Mouse (Mus musculus): ENCODE measurements around the gene Map4k1. TPM values are rescaled to one million over a fixed set of nuclear protein-coding genes. Genes with fewer than 3 reads are reported as not detected.

Map4k1 gene
- polyA plus RNA-seq, 1 experiment from 2014 or later, result 8.9 TPM

GRCm38 (mm10) chr7:29052821-29053220 is 71.0 kb downstream of the Map4k1 start:
- 4% methylated on average over 19 of the region's 19 CpGs for WGBS
- 0 out of 2 replicates have a peak, but pooled peaks cover 3% of the 10 kb centered on the region for H3K9me3 ChIP-seq (ENCODE audit: control insufficient read depth, low read length)
- H3K4me2 ChIP-seq (ENCODE audit: low read depth, low read length), result peak overlapping the region; percentile 21
- H3K4me1 ChIP-seq (replicated peaks; ENCODE audit: control insufficient read depth, insufficient read depth, low read length), result no peaks in the 10 kb centered on the region
- ATAC-seq (ENCODE audit: low read depth), result 0 out of 2 replicates have a peak, but pooled peaks have one; percentile 31
- peak overlapping the region; percentile 5; the same call in 1 of the 2 replicates for H3K4me3 ChIP-seq (ENCODE audit: low read length)
- H3K27me3 ChIP-seq (ENCODE audit: control insufficient read depth, insufficient read depth, low read depth, low read length), result peaks cover 28% of the 10 kb centered on the region
- no peak overlapping the region for H3K9ac ChIP-seq (ENCODE audit: low read length)
- no peak overlapping the region for H3K27ac ChIP-seq (ENCODE audit: low read length)
- H3K36me3 ChIP-seq (ENCODE audit: control insufficient read depth, insufficient read depth, low read length), result no peaks in the 10 kb centered on the region

Small RNA genes within 50 kb of the gene (microRNA-seq; reads per million reads assigned to microRNA genes)
- not detected for gene Gm44408

Other genes with a start within 250 kb of the Map4k1 start
- 120 TPM in 2 replicates for gene Mrps12, start 240.2 kb upstream of the Map4k1 start, polyA plus RNA-seq (2015; fragmentation: Nextera tagmentation; extraction: Ambion mirVana)
- 24.1 and 25.8 TPM in 2 replicates for gene Sars2, start 240.1 kb upstream of the Map4k1 start, polyA plus RNA-seq (2015; fragmentation: Nextera tagmentation; extraction: Ambion mirVana)
- gene Ccer2, start 225.9 kb upstream of the Map4k1 start, polyA plus RNA-seq (2015; fragmentation: Nextera tagmentation; extraction: Ambion mirVana), result not detected in 2 replicates
- 69.0 and 69.5 TPM in 2 replicates for gene Sirt2, start 215.3 kb upstream of the Map4k1 start, polyA plus RNA-seq (2015; fragmentation: Nextera tagmentation; extraction: Ambion mirVana)
- 35.3 and 37.3 TPM in 2 replicates for gene Nfkbib, start 214.5 kb upstream of the Map4k1 start, polyA plus RNA-seq (2015; fragmentation: Nextera tagmentation; extraction: Ambion mirVana)
- gene Rinl, start 193.1 kb upstream of the Map4k1 start, polyA plus RNA-seq (2015; fragmentation: Nextera tagmentation; extraction: Ambion mirVana), result 9.2 and 9.5 TPM in 2 replicates
- 200 and 226 TPM in 2 replicates for gene Hnrnpl, start 173.5 kb upstream of the Map4k1 start, polyA plus RNA-seq (2015; fragmentation: Nextera tagmentation; extraction: Ambion mirVana)
- 184 and 189 TPM in 2 replicates for gene Ech1, start 156.8 kb upstream of the Map4k1 start, polyA plus RNA-seq (2015; fragmentation: Nextera tagmentation; extraction: Ambion mirVana)
- 12.5 and 14.2 TPM in 2 replicates for gene Lgals4, start 148.2 kb upstream of the Map4k1 start, polyA plus RNA-seq (2015; fragmentation: Nextera tagmentation; extraction: Ambion mirVana)
- gene Lgals7, start 118.2 kb upstream of the Map4k1 start, polyA plus RNA-seq (2015; fragmentation: Nextera tagmentation; extraction: Ambion mirVana), result 1.0 and 2.8 TPM in 2 replicates
- 0.43 and 0.49 TPM in 2 replicates for gene Capn12, start 100.6 kb upstream of the Map4k1 start, polyA plus RNA-seq (2015; fragmentation: Nextera tagmentation; extraction: Ambion mirVana)
- gene Actn4, start 19.7 kb upstream of the Map4k1 start, polyA plus RNA-seq (2015; fragmentation: Nextera tagmentation; extraction: Ambion mirVana), result 313 and 319 TPM in 2 replicates
- 366 and 367 TPM in 2 replicates for gene Eif3k, start 186 bp upstream of the Map4k1 start, polyA plus RNA-seq (2015; fragmentation: Nextera tagmentation; extraction: Ambion mirVana)
- 0.44 and 0.58 TPM in 2 replicates for gene Ryr1, start 143.1 kb downstream of the Map4k1 start, polyA plus RNA-seq (2015; fragmentation: Nextera tagmentation; extraction: Ambion mirVana)
- gene Rasgrp4, start 152.8 kb downstream of the Map4k1 start, polyA plus RNA-seq (2015; fragmentation: Nextera tagmentation; extraction: Ambion mirVana), result 1.4 and 2.3 TPM in 2 replicates
- gene Fam98c, start 174.2 kb downstream of the Map4k1 start, polyA plus RNA-seq (2015; fragmentation: Nextera tagmentation; extraction: Ambion mirVana), result 17.6 and 21.0 TPM in 2 replicates
- gene Ggn, start 188.2 kb downstream of the Map4k1 start, polyA plus RNA-seq (2015; fragmentation: Nextera tagmentation; extraction: Ambion mirVana), result 0.67 and 1.5 TPM in 2 replicates
- gene Spred3, start 188.4 kb downstream of the Map4k1 start, polyA plus RNA-seq (2015; fragmentation: Nextera tagmentation; extraction: Ambion mirVana), result 1.2 and 2.0 TPM in 2 replicates
- gene Psmd8, start 198.7 kb downstream of the Map4k1 start, polyA plus RNA-seq (2015; fragmentation: Nextera tagmentation; extraction: Ambion mirVana), result 256 and 273 TPM in 2 replicates
- 1.1 and 1.7 TPM in 2 replicates for gene Catsperg1, start 232.0 kb downstream of the Map4k1 start, polyA plus RNA-seq (2015; fragmentation: Nextera tagmentation; extraction: Ambion mirVana)

All from lung, embryonic 16.5 days (tissue).